Mouse (Mus musculus): ENCODE data around the gene Kdm8.
"Not testable (repeated sequence)": the region's sequence is repeated elsewhere in the genome, so short reads cannot be mapped to it uniquely, and the experiment has no call there.

The Kdm8 gene

DNA sequence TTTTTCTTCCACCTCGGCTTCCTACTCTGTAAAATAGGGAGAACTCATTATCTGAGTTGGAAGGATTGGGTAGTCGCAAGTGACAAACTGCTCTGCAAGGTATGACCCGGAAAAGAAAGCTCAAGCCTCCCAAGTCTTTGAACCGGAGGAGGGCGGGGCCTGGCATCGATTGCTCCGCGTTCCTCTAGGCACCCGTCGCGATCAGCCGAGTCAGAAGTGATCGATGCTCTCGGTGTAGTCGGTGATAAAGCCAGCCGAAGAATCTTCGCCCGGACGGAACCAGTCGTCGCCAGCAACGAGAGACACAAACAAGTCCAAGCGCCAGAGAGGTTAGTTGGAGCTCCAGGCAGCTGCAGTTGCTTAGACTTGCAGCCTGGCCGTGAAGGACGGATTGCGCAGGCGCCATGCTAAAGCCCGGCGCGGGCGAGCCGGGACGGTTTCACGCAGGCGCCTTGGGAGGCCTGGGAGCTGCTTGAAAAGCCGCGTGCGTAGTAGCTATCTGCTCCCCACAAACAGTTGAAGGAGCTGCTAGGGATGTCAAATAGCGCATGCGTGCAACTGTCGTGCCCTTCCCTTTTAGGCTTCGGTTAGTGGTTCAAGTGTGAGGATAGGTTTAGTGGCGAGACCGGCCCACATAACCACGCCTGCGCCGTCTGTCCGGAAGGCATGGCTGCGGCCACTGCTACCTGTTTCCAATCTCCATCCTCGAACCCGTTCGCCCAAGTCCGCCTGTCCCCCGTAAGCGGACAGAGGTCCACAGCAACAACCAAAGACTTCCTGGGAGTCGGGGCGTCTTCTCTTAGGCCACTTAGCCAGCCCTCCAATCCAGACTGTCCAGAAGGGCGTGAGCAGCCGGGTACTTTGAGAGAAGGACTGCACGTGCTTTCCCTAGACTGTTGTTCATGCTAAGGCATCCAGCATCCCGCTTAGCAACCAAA lies at the start of gene Kdm8:
Kdm8 (plus strand) TSS at position 213 of the 938 bp plus-strand sequence.
- peak; percentile 95 for DNase-seq (ENCODE audit: low spot score)

DNA sequence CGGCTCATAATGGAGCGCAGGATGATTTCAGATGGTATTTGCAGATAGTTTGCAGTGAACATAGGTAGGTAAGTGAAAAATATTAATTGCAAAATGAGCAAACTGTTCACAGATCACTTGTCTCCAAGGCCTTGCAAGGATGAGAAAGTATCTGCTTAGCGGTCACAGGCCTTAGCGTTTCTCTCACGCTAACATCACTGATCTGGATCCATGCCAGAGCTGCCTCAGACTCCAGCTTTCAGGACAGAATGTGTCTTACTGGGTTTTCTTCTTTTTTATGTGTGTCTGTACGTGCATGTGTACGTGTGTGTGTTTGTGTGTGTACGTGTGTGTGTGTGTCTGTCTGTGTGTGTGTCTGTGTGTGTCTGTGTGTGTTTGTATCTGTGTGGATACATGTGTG lies 46.4 kb upstream of the Kdm8 start:
- no peak for DNase-seq (ENCODE audit: low spot score)

DNA sequence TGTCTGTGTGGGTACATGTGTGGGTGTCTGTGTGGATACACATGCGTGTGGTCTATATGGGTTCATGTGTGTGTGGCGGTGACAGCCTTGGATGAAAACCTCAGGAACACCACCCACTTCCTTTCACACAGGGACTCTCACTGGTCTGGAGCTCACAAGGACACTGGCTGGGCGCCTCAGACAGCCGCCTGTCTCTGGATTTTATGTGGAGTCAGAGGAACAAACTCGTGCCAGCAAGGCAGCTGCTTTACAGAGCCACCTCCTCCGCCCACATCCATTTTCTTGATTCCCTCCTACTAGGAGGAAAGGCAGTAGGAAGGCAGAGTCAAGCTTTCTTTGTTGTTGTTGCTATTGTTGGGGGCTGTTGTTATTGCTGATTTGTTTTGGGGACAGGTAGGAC lies 45.8 kb upstream of the Kdm8 start:
- no peak for DNase-seq (ENCODE audit: low spot score)

DNA sequence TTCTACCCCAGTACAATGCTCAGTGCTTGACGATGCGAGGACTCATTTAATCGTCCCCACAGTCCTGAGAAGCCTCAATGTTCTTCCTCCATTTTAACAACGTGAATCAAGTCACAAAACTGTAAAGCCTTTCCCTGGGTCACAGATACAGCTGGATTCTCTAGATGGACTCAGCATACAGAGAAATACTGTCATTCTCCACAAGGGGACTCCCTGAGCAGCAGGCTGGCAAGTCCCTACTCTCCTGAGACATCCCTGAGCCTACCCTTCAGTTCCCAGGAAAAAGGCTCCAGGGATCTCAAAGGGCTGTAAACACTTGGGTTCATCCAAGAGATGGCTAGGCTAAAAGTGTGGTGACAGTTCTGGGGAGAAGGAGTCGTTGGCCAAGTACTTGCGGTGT lies 37.3 kb upstream of the Kdm8 start:
- no peak for DNase-seq (ENCODE audit: low spot score)

DNA sequence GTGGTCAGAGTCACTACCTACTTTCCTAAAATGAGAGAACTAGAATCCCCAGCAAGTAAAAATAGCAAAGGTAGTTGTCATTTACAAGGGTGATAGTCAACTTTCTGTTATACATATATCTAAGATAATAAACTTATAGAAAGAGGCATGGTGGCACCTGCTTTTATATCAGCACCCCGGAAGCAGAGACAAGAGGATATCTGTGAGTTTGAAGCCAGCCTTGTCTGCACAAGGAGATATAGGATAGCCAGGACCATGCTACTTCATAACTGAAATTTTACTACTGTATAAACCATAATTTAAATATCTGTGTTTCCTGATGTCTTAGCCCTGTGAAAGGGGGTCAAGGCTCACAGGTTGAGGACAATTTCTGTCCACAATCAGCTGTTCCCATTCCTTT lies 29.4 kb upstream of the Kdm8 start:
- DNase-seq (ENCODE audit: low spot score): no peak

DNA sequence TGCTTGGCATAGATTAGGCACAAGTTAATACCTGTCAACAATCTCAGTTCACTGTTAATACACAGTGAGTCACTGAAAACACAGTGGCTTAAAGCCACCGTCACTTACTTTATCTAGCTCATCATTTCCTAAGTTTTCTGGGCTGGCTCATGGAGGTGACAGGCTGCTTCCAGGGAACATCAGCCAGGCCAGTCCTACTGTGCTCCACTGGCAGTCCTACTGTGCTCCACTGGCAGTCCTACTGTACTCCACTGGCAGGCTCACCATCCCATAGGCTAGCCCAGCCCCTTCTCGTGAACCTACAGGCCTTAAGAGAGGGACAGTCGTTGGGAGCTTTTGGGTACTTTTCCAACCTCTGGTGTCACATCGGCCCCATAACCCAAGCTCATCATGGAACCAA lies 28.7 kb upstream of the Kdm8 start:
- DNase-seq (ENCODE audit: low spot score): no peak

DNA sequence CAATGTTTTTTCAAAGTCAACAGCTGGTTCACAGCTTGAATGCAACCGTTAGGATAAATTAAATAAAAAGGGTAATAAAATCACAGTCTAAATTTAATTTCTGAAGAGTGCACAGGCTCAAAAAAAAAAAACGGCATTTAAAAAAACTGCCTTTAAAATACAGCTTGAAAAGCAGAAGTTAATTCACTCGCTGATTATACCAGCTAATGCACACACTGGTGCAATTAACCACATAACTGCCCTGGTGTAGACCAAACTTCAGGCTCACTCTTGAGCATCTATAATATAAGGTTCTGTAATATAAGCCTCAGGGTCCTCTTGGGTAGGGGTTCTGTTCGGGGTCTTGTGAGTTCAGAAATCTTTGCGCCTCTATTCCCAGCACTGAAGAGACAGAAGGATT lies 27.7 kb upstream of the Kdm8 start:
- no peak for DNase-seq (ENCODE audit: low spot score)

DNA sequence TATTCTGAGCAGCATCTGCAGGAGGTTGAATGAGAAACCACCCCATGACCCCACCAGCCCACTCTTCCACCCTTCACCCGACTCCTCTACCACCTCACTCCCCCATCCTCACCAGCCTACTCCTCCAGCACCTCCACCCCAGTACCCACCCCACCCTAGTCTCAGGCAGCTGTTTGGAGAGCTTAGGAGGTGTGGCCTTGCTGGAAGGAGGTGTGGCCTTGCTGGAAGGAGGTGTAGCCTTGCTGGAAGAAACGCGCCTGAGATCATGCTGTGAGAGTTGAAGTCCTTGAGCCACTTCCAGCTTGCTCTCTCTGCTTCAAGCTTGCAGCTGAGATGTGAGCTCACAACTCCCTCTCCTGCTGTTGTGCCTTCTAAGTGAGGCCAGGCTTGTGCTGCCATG lies 26.1 kb upstream of the Kdm8 start:
- no peak for DNase-seq (ENCODE audit: low spot score)

DNA sequence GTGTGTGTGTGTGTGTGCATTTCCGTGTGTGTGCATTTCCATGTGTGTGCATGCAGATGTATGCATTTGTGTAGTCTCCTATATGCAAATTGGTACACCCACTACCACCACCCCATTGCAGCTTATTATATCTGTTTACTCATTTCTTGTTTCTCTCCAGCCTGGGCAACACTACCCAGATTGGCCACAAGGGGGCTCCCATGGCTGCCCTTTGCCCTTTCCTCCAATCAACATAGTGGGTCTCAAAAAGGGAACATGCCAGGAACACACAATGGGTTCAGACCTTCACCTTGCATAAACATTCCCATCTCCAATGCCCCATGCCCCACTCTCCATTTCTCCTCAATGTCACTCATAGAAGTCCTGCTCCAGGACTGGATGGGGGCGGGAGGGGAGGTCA lies 24.3 kb upstream of the Kdm8 start:
- DNase-seq (ENCODE audit: low spot score): peak; percentile 5

DNA sequence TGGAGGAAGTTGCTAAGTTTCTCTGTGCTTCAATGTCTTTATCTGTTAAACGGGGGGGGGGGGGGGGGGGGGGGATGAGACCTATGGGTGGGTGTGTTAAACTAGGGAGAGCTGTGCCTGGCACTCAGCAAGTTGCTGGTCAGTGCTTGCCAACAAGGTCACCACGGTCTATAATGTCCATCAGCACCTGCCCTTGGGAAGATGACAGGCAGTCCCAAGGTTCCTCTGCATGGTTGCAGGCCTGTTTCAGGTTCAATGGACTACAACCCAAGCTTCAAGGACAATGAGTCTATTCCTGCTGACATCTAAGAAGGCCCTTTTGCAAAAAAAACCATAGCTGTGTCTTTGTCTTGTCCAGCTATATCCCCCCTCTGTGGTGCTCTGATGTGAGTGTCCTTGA lies 22.6 kb upstream of the Kdm8 start:
- no peak for DNase-seq (ENCODE audit: low spot score)

DNA sequence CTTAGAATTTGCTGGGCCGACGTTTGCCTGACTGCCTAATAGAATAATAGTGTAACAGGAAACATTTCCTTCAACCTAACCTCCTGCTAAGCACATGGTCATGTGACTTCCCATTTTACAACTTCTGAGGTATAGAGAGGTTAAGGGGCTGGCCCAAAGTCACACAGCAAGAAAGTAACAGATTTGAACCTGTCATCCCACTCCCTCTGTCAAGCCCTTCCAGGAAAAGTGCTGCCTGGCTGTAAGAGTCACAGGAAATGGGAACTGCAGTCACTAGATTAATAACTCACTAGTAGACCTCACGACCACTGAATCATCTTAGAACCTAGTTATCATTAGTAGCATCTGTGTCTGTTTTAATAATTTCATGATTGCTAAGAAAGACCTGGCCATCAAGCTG lies 21.4 kb upstream of the Kdm8 start:
- no peak for DNase-seq (ENCODE audit: low spot score)

DNA sequence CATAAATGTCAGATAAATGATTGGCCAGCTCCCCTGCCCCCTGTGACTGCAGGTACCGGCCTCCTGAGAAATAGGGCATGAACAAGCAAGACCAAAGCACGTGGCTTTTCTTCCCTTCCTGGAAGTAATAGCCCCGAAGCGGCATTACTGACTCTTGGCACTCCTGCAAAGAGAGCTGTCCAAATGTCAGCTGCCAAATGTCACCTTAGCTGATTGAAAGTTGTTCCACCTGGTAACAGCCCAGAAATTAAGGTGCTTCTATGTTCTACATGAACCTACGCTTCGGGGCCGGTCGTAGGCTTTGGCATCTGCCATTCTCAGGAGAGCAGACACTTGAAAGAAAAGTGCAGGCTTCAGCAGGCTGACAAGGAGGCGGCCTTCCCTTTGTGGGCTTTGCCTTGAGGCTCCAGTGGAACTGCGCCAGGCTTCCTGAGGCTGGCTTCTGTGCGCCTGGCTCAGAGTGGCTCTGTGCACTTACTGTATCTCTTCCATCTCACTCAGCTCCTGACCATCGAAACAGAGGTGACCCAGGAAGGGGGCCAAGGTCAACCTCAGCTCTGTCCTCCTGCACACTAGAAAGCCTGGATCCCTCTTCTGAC lies 16.9 kb upstream of the Kdm8 start:
- no peak for DNase-seq (ENCODE audit: low spot score)

DNA sequence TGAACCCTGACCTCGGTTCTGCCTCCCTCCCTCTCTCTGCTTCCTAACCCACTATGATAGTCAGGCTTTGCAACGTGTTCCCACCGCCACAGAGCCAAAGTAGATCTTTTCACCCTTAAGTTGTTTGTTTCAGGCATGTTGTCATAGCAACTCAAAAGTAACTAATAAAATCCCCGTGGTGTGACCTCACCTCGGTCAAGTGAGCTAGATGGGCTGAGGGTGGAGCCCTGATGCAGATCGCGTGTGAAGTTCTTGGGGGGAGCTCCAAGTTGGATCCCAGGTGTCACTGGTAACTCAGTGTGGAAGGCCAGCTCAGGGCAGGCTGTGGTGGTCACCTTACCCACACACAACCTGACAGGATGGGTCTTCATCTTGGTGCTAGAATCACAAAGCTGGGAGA lies 16.1 kb upstream of the Kdm8 start:
- no peak for DNase-seq (ENCODE audit: low spot score)

DNA sequence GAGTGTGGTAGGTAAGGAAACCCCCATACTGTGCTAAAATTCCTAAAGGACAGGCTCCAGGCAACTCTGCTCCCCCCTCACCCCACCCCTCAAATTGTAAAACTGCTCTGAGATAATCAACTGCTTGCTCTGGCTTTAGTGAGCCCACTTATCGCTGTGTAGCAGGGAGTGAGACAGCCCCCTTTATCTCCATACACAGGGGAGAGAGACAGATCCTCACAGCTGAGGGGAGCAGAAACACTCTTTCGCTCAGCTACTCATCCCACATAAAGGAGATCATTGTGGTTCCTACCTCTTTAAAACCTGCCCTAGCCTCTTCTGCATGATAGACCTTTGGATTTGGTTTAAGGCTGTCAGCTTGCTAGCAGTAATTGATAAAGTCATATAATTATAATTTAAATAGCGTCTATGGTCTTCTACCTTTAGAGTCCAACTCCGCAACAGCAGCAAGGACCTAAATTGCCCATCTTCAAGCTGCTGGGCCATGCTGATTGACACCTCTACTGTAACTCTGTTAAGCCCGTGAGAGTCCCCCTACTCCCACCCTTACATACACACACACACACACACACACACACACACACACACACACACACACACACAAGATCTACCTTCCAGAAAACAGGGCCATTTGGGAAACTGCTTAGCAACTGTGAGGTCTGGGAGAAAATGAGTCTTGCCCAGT lies 15.5 kb upstream of the Kdm8 start:
- DNase-seq (ENCODE audit: low spot score): not testable (repeated sequence)

DNA sequence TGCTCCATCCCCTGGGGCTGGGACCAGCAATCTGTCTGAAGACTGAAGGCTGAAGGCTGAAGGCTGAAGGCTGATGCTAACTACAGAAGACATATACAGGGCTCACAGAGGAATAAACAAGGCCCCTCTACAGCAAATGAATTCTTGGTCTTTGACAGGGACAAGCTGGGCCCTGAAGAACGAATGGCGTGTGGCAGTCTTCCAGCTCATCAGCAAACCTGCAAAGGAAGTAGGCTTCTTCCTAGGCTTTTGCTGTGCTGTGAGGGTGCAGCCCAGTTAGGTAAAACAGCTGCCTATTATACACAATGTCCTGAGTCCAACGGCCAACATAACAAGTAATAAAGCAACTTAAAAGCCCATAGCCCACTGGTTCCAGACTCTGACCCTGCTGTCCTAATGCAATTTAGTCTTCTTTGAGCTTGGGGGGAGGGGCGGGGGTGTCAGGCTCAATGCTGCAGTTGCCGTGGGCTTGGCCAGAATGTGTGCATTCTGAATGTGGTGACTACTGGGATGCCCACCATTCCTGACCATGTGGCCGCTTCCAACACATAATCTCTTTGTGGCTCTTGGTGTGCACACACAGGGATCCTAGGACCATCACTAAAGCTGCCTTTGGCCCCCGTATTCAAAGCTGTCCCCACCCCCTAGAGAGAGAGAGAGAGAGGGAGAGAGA lies 14.2 kb upstream of the Kdm8 start:
- no peak for DNase-seq (ENCODE audit: low spot score)

DNA sequence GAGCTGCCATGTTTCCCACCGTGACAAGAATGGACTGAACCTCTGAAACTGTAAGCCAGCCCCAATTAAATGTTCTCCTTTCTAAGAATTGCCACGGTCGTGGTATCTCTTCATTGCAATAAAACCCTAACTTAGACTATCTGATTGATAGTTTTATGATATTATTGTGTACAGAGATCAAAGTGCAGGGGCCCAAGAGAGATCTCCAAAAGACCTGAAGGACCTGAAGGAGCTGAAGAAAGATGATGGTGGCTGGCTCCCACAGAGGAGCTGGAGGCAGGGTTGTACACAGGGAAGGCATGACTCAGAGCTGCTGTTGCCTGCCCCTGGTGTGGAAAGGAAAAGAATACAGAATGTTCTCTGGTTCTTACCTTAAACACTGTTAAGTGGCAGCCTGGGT lies 10.6 kb upstream of the Kdm8 start:
- DNase-seq (ENCODE audit: low spot score): no peak

DNA sequence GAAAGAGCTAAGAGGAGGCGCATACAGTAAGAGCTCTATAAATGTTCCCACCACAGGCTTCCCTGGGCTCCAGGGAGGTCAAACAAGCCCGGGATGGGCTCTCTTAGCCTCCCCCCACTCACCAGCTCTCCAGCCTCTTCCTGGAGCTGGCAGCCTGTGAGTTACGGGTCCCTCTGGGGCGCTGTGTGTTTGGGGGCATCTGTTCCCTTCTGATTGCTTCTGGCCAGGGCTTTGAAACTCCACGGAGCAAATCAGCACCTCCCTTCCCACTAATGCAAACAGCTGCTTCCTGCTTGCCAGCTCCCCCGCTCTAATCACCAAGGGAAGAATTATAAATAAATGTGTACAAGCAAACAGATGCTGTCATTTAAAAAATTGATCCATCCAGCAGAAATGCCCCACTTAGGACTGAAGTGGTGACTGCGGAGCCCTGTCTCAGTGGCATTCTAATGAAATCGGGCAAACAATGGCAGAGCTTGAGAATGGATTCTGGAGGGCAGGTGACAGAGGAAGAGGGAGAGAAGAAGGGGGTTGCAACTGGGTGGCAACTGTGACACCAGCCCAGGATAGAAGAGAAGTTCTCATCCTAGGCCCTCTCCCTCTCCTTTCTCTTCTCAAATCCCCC lies 9.7 kb upstream of the Kdm8 start:
- no peak for DNase-seq (ENCODE audit: low spot score)

DNA sequence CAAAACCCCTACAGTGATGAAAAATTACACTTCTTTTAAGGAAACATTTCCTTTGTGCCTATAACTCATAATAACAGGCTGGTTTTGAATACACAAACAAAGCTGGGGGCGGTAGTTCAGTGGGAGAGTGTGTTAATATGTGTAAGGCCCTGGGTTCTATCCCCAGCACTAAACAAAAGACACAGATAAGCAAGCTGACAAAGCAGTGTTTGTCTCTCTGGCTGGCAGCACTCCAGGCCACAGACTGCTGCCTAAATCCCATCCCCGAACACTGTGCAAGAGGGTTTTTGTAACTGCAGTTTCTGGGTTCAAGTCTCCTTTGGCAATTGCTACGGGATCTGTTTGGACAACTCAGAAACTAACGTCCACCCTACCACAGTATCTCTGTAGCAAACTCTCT lies 2.2 kb upstream of the Kdm8 start:
- DNase-seq (ENCODE audit: low spot score): no peak

DNA sequence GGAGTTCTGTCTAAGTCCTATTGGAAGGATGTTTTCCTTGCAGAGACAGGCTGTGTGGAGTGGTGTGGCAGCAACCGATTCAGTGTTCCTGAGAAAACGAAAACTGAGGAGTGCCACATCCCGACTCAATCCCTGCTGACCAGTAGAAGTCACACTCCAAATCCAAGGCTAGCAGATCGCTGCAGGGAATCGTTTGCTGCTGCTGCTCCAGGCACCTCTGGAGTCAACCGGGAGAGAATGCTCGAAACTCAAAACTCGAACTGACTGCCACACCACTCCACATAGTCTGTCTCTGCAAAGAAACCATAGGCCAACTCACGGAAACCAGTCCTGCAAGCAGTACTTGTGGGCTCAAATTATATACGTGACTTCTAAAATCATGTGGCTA lies 406 bp upstream of the Kdm8 start:
- DNase-seq (ENCODE audit: low spot score): no peak

DNA sequence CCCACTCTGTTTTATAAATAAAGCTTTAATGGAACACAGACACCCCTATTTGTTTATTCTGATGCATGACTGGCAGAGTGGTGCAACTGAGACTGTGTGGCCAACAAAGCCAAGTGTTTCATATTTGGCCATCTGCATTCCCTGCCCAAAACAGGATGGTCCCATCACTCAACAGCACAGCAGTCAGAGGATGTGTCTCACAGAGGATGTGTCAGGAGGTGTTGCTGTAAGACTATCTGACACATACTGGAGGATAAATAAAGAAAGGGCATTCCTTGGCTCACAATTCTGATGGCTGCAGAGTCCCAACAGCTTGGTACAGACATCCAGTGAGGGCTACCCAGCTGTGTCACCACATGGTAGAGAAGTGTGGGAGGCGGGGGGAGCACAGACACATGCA lies 6.2 kb downstream of the Kdm8 start:
- DNase-seq (ENCODE audit: low spot score): no peak

DNA sequence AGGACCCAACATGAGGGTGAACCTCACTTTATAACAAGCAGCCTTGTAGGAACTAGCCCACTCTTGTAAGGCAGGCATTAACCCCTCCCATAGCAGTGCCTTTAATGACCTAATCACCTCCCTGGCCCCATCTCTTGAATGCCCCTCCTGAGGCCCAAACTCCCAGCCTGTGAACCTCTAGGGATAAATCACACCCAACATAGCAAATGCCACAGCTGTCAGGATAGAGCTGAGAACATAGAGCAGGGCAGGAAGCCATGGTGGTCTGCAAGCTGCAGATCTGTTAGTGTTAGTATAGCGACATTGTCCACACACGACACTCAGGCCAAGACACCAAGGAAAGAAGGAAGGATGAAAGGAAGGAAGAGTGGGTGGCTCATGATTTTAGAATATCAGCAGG lies 6.6 kb downstream of the Kdm8 start:
- no peak for DNase-seq (ENCODE audit: low spot score)

DNA sequence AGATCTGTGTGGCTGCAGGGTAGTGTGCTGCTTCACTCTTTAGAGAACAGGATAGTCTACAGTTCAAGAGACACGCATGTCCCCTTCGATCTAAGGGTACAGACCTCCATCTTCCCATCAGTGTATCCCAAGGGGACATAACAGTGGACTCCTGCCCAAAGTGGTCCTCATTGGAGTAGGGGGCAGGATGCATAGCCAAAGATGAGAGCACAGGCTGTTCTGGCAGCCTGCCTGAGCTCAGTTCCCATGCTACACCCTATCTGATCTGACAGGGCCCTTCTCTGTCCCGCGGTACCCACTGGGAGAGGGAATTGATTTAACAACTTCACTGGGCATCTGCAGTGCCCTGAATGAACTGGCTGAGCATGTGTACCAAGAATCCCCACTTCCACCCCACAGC lies 9.2 kb downstream of the Kdm8 start:
- no peak for DNase-seq (ENCODE audit: low spot score)
